Mouse (Mus musculus) urinary bladder, postnatal 10 days (tissue): ENCODE results near the gene Gm17657.
"Not testable (repeated sequence)": the region's sequence is repeated elsewhere in the genome, so short reads cannot be mapped to it uniquely, and the experiment has no call there.

Experiments
- DNase-seq: peaks from one replicate; pipeline ENCODE4 v3.0.0; 2022; ENCODE audit warnings: low spot score

Gene Gm17657

GRCm38 (mm10) chr17:29545241-29545640 is 4.2 kb downstream of the Gm17657 start:
- no peak for DNase-seq

GRCm38 (mm10) chr17:29544064-29544463 is 5.4 kb downstream of the Gm17657 start:
- no peak for DNase-seq

- no peak for DNase-seq
These were observed 6.4 kb downstream of the Gm17657 start for GRCm38 (mm10) chr17:29542831-29543690.

GRCm38 (mm10) chr17:29541419-29541818 is 8.0 kb downstream of the Gm17657 start:
- DNase-seq: no peak

GRCm38 (mm10) chr17:29540426-29540825 is 9.0 kb downstream of the Gm17657 start:
- DNase-seq: no peak

- DNase-seq: no peak
These were observed 15.6 kb downstream of the Gm17657 start for GRCm38 (mm10) chr17:29533866-29534265.

GRCm38 (mm10) chr17:29531757-29532384 is 17.6 kb downstream of the Gm17657 start:
- no peak for DNase-seq

- no peak for DNase-seq
These were observed 18.2 kb downstream of the Gm17657 start for GRCm38 (mm10) chr17:29531278-29531677.

- DNase-seq: no peak
These were observed 18.9 kb downstream of the Gm17657 start for GRCm38 (mm10) chr17:29530508-29530907.

GRCm38 (mm10) chr17:29528568-29529187 is 20.8 kb downstream of the Gm17657 start:
- no peak for DNase-seq

- no peak for DNase-seq
These were observed 23.8 kb downstream of the Gm17657 start for GRCm38 (mm10) chr17:29525613-29526012.

- DNase-seq: no peak
These were observed 29.7 kb downstream of the Gm17657 start for GRCm38 (mm10) chr17:29519731-29520130.

- DNase-seq: not testable (repeated sequence)
These were observed 30.8 kb downstream of the Gm17657 start for GRCm38 (mm10) chr17:29518665-29519064.

- peak; percentile 53 for DNase-seq
These were observed 35.0 kb downstream of the Gm17657 start for GRCm38 (mm10) chr17:29514435-29514834.

- DNase-seq: no peak
These were observed 36.3 kb downstream of the Gm17657 start for GRCm38 (mm10) chr17:29513044-29513730.

GRCm38 (mm10) chr17:29510691-29511090 is 38.7 kb downstream of the Gm17657 start:
- no peak for DNase-seq

- DNase-seq: no peak
These were observed 40.4 kb downstream of the Gm17657 start for GRCm38 (mm10) chr17:29508927-29509608.

GRCm38 (mm10) chr17:29503700-29504099 is 45.7 kb downstream of the Gm17657 start:
- DNase-seq: no peak

GRCm38 (mm10) chr17:29502669-29503665 is 46.5 kb downstream of the Gm17657 start:
- no peak for DNase-seq

- no peak for DNase-seq
These were observed 47.3 kb downstream of the Gm17657 start for GRCm38 (mm10) chr17:29502005-29502668.
